Mouse (Mus musculus): ENCODE results near the gene Dhx30.
"Not testable (repeated sequence)": the region's sequence is repeated elsewhere in the genome, so short reads cannot be mapped to it uniquely, and the experiment has no call there.

Dhx30 gene

GRCm38 (mm10) chr9:110093303-110093702, 24.3 kb downstream of the Dhx30 start:
- no peak for DNase-seq

- DNase-seq: no peak
Observed at GRCm38 (mm10) chr9:110085693-110086092, 31.9 kb downstream of the Dhx30 start.

GRCm38 (mm10) chr9:110084201-110084964, 33.2 kb downstream of the Dhx30 start:
- no peak for DNase-seq

- no peak for DNase-seq
Observed at GRCm38 (mm10) chr9:110081066-110081465, 36.6 kb downstream of the Dhx30 start.

- DNase-seq: not testable (repeated sequence)
Observed at GRCm38 (mm10) chr9:110076468-110076867, 41.2 kb downstream of the Dhx30 start.

- peak; percentile 66 for DNase-seq
Observed at GRCm38 (mm10) chr9:110071843-110072242, 45.8 kb downstream of the Dhx30 start.

GRCm38 (mm10) chr9:110071011-110071410, 46.6 kb downstream of the Dhx30 start:
- DNase-seq: no peak

- DNase-seq: no peak
Observed at GRCm38 (mm10) chr9:110070358-110070757, 47.3 kb downstream of the Dhx30 start.

GRCm38 (mm10) chr9:110068745-110069144, 48.9 kb downstream of the Dhx30 start:
- DNase-seq: no peak

GRCm38 (mm10) chr9:110064641-110065040, 53.0 kb downstream of the Dhx30 start:
- DNase-seq: no peak

- no peak for DNase-seq
Observed at GRCm38 (mm10) chr9:110062861-110063260, 54.8 kb downstream of the Dhx30 start.

- no peak for DNase-seq
Observed at GRCm38 (mm10) chr9:110062405-110062804, 55.2 kb downstream of the Dhx30 start.

GRCm38 (mm10) chr9:110060761-110061160, 56.9 kb downstream of the Dhx30 start:
- DNase-seq: no peak

- no peak for DNase-seq
Observed at GRCm38 (mm10) chr9:110057200-110057599, 60.4 kb downstream of the Dhx30 start.

- no peak for DNase-seq
Observed at GRCm38 (mm10) chr9:110054781-110055180, 62.8 kb downstream of the Dhx30 start.

GRCm38 (mm10) chr9:110054080-110054421, 63.6 kb downstream of the Dhx30 start:
- no peak for DNase-seq

- DNase-seq: no peak
Observed at GRCm38 (mm10) chr9:110053305-110054079, 64.1 kb downstream of the Dhx30 start.

- DNase-seq: no peak
Observed at GRCm38 (mm10) chr9:110052951-110053304, 64.7 kb downstream of the Dhx30 start.

- no peak for DNase-seq
Observed at GRCm38 (mm10) chr9:110051869-110052661, 65.6 kb downstream of the Dhx30 start.

GRCm38 (mm10) chr9:110051184-110051583, 66.4 kb downstream of the Dhx30 start:
- DNase-seq: no peak

- DNase-seq: no peak
Observed at GRCm38 (mm10) chr9:110047857-110048256, 69.8 kb downstream of the Dhx30 start.

- DNase-seq: no peak
Observed at GRCm38 (mm10) chr9:110047260-110047659, 70.4 kb downstream of the Dhx30 start.

- DNase-seq: no peak
Observed at GRCm38 (mm10) chr9:110045763-110046377, 71.8 kb downstream of the Dhx30 start.

All from liver (tissue).